Mouse (Mus musculus): ENCODE results near the gene Olfr1371. TPM values are rescaled to one million over a fixed set of nuclear protein-coding genes. Genes with fewer than 3 reads are reported as not detected.
A peak's percentile ranks its signal among the peaks of the same experiment; 100 is the strongest.

Olfr1371 gene
- total RNA-seq (2012; rRNA removed), result not detected in 2 replicates

GRCm38 (mm10) chr11:52213887-52214286 is at the start of gene Olfr1371:
Gene Olfr1371, minus strand, starts transcription at chr11:52213987.
- H3K9ac ChIP-seq (ENCODE audit: insufficient read depth, low read depth, low read length, poor library complexity, severe bottlenecking), result no peak within 1 kb of the TSS
- H3K36me3 ChIP-seq (ENCODE audit: control insufficient read depth, insufficient read depth, low read length, poor library complexity, severe bottlenecking), result no peaks in the 10 kb centered on the region
- no peak for DNase-seq (ENCODE audit: low read depth, low spot score)
- H3K4me3 ChIP-seq (ENCODE audit: insufficient read depth in 1 of 2, low read depth in 1 of 2, low read length in 2 of 2, poor library complexity in 1 of 2, severe bottlenecking in 1 of 2), result no peak within 1 kb of the TSS
- no peak within 1 kb of the TSS for H3K27ac ChIP-seq (ENCODE audit: insufficient read depth, low read depth, low read length, poor library complexity, severe bottlenecking)
- in situ Hi-C loops (cut with MboI; ENCODE audit: low sequenced_read_pairs in 2 of 2, unreplicated experiment in 2 of 2), result no loop called here
- no peaks in the 10 kb centered on the region for H3K9me3 ChIP-seq (ENCODE audit: control insufficient read depth, insufficient read depth, low read depth, low read length)
- TF ChIP-seq ZC3H11A (IDR thresholded peaks at IDR 0.05; ENCODE audit: borderline replicate concordance, low read depth, low read length) (no peak), MAFK (IDR thresholded peaks at IDR 0.05; ENCODE audit: insufficient read depth, low read depth, low read length) (no peak), CHD2 (IDR thresholded peaks at IDR 0.05; ENCODE audit: low read depth, low read length) (no peak), HCFC1 (IDR thresholded peaks at IDR 0.05; ENCODE audit: borderline replicate concordance, insufficient read depth, low read length) (no peak), ZNF384 (IDR thresholded peaks at IDR 0.05; ENCODE audit: low read depth, low read length) (no peak)
- no peaks in the 10 kb centered on the region for H3K4me1 ChIP-seq (ENCODE audit: control insufficient read depth in 2 of 2, insufficient read depth in 2 of 2, low read length in 2 of 2, poor library complexity in 1 of 2)

GRCm38 (mm10) chr11:52262338-52262737 is 48.6 kb upstream of the Olfr1371 start:
- in situ Hi-C loops (cut with MboI; ENCODE audit: low sequenced_read_pairs in 2 of 2, unreplicated experiment in 2 of 2), result no loop called here
- H3K4me3 ChIP-seq (ENCODE audit: insufficient read depth in 1 of 2, low read depth in 1 of 2, low read length in 2 of 2, poor library complexity in 1 of 2, severe bottlenecking in 1 of 2), result no peak overlapping the region
- TF ChIP-seq ZNF384 (IDR thresholded peaks at IDR 0.05; ENCODE audit: low read depth, low read length) (no peak), HCFC1 (IDR thresholded peaks at IDR 0.05; ENCODE audit: borderline replicate concordance, insufficient read depth, low read length) (no peak), MAFK (IDR thresholded peaks at IDR 0.05; ENCODE audit: insufficient read depth, low read depth, low read length) (no peak), ZC3H11A (IDR thresholded peaks at IDR 0.05; ENCODE audit: borderline replicate concordance, low read depth, low read length) (no peak), CHD2 (IDR thresholded peaks at IDR 0.05; ENCODE audit: low read depth, low read length) (no peak)
- peaks cover 30% of the 10 kb centered on the region; the same call in 1 of the 2 replicates for H3K36me3 ChIP-seq (ENCODE audit: control insufficient read depth, insufficient read depth, low read length, poor library complexity, severe bottlenecking)
- no peak for DNase-seq (ENCODE audit: low read depth, low spot score)
- no peak overlapping the region for H3K9ac ChIP-seq (ENCODE audit: insufficient read depth, low read depth, low read length, poor library complexity, severe bottlenecking)
- no peaks in the 10 kb centered on the region for H3K9me3 ChIP-seq (ENCODE audit: control insufficient read depth, insufficient read depth, low read depth, low read length)
- H3K27ac ChIP-seq (ENCODE audit: insufficient read depth, low read depth, low read length, poor library complexity, severe bottlenecking), result no peak overlapping the region
- H3K4me1 ChIP-seq (ENCODE audit: control insufficient read depth in 2 of 2, insufficient read depth in 2 of 2, low read length in 2 of 2, poor library complexity in 1 of 2), result peaks cover 0 to 17% of the 10 kb centered on the region in 2 experiments; a peak in 1 of 4 replicates

GRCm38 (mm10) chr11:52261937-52262336 is 48.1 kb upstream of the Olfr1371 start:
- H3K4me3 ChIP-seq (ENCODE audit: insufficient read depth in 1 of 2, low read depth in 1 of 2, low read length in 2 of 2, poor library complexity in 1 of 2, severe bottlenecking in 1 of 2), result no peak overlapping the region
- H3K27ac ChIP-seq (ENCODE audit: insufficient read depth, low read depth, low read length, poor library complexity, severe bottlenecking), result no peak overlapping the region
- in situ Hi-C loops (cut with MboI; ENCODE audit: low sequenced_read_pairs in 2 of 2, unreplicated experiment in 2 of 2), result no loop called here
- peak; percentile 49 for DNase-seq (ENCODE audit: low read depth, low spot score)
- H3K9me3 ChIP-seq (ENCODE audit: control insufficient read depth, insufficient read depth, low read depth, low read length), result no peaks in the 10 kb centered on the region
- peaks cover 32% of the 10 kb centered on the region; the same call in 1 of the 2 replicates for H3K36me3 ChIP-seq (ENCODE audit: control insufficient read depth, insufficient read depth, low read length, poor library complexity, severe bottlenecking)
- H3K9ac ChIP-seq (ENCODE audit: insufficient read depth, low read depth, low read length, poor library complexity, severe bottlenecking), result no peak overlapping the region
- TF ChIP-seq CHD2 (IDR thresholded peaks at IDR 0.05; ENCODE audit: low read depth, low read length) (no peak), MAFK (IDR thresholded peaks at IDR 0.05; ENCODE audit: insufficient read depth, low read depth, low read length) (peak; percentile 96)
- H3K4me1 ChIP-seq (ENCODE audit: control insufficient read depth in 2 of 2, insufficient read depth in 2 of 2, low read length in 2 of 2, poor library complexity in 1 of 2), result peaks cover 0 to 17% of the 10 kb centered on the region in 2 experiments; a peak in 1 of 4 replicates

- H3K9me3 ChIP-seq (ENCODE audit: control insufficient read depth, insufficient read depth, low read depth, low read length), result no peaks in the 10 kb centered on the region
- no peak overlapping the region for H3K27ac ChIP-seq (ENCODE audit: insufficient read depth, low read depth, low read length, poor library complexity, severe bottlenecking)
- H3K4me3 ChIP-seq (ENCODE audit: insufficient read depth in 1 of 2, low read depth in 1 of 2, low read length in 2 of 2, poor library complexity in 1 of 2, severe bottlenecking in 1 of 2), result no peak overlapping the region
- H3K36me3 ChIP-seq (ENCODE audit: control insufficient read depth, insufficient read depth, low read length, poor library complexity, severe bottlenecking), result peaks cover 37% of the 10 kb centered on the region; the same call in 1 of the 2 replicates
- H3K9ac ChIP-seq (ENCODE audit: insufficient read depth, low read depth, low read length, poor library complexity, severe bottlenecking), result no peak overlapping the region
- in situ Hi-C loops (cut with MboI; ENCODE audit: low sequenced_read_pairs in 2 of 2, unreplicated experiment in 2 of 2), result no loop called here
- peaks cover 0 to 14% of the 10 kb centered on the region in 2 experiments; a peak in 1 of 4 replicates for H3K4me1 ChIP-seq (ENCODE audit: control insufficient read depth in 2 of 2, insufficient read depth in 2 of 2, low read length in 2 of 2, poor library complexity in 1 of 2)
- no peak; the same call in 1 of the 2 replicates for TF ChIP-seq MAFK (IDR thresholded peaks at IDR 0.05; ENCODE audit: insufficient read depth, low read depth, low read length)
- no peak for TF ChIP-seq HCFC1 (IDR thresholded peaks at IDR 0.05; ENCODE audit: borderline replicate concordance, insufficient read depth, low read length)
- TF ChIP-seq CHD2 (IDR thresholded peaks at IDR 0.05; ENCODE audit: low read depth, low read length), result no peak
- no peak for TF ChIP-seq ZC3H11A (IDR thresholded peaks at IDR 0.05; ENCODE audit: borderline replicate concordance, low read depth, low read length)
- TF ChIP-seq ZNF384 (IDR thresholded peaks at IDR 0.05; ENCODE audit: low read depth, low read length), result no peak
- no peak for DNase-seq (ENCODE audit: low read depth, low spot score)
Measured at GRCm38 (mm10) chr11:52260878-52261277, 47.1 kb upstream of the Olfr1371 start.

GRCm38 (mm10) chr11:52258711-52259110 is 44.9 kb upstream of the Olfr1371 start:
- no peak for DNase-seq (ENCODE audit: low read depth, low spot score)
- H3K36me3 ChIP-seq (ENCODE audit: control insufficient read depth, insufficient read depth, low read length, poor library complexity, severe bottlenecking), result peaks cover 41% of the 10 kb centered on the region; the same call in 1 of the 2 replicates
- H3K27ac ChIP-seq (ENCODE audit: insufficient read depth, low read depth, low read length, poor library complexity, severe bottlenecking), result no peak overlapping the region
- no peaks in the 10 kb centered on the region for H3K9me3 ChIP-seq (ENCODE audit: control insufficient read depth, insufficient read depth, low read depth, low read length)
- TF ChIP-seq MAFK (IDR thresholded peaks at IDR 0.05; ENCODE audit: insufficient read depth, low read depth, low read length), result no peak
- no peak for TF ChIP-seq ZNF384 (IDR thresholded peaks at IDR 0.05; ENCODE audit: low read depth, low read length)
- TF ChIP-seq CHD2 (IDR thresholded peaks at IDR 0.05; ENCODE audit: low read depth, low read length), result no peak
- no peak for TF ChIP-seq HCFC1 (IDR thresholded peaks at IDR 0.05; ENCODE audit: borderline replicate concordance, insufficient read depth, low read length)
- no peak for TF ChIP-seq ZC3H11A (IDR thresholded peaks at IDR 0.05; ENCODE audit: borderline replicate concordance, low read depth, low read length)
- no peak overlapping the region for H3K9ac ChIP-seq (ENCODE audit: insufficient read depth, low read depth, low read length, poor library complexity, severe bottlenecking)
- in situ Hi-C loops (cut with MboI; ENCODE audit: low sequenced_read_pairs in 2 of 2, unreplicated experiment in 2 of 2), result loop anchor here in 1 of 2 experiments (10.0 kb wide), 1 partner anchor 86 kb away; no protein-coding TSS in a partner anchor
- peaks cover 0 to 9% of the 10 kb centered on the region in 2 experiments; a peak in 1 of 4 replicates for H3K4me1 ChIP-seq (ENCODE audit: control insufficient read depth in 2 of 2, insufficient read depth in 2 of 2, low read length in 2 of 2, poor library complexity in 1 of 2)
- no peak overlapping the region for H3K4me3 ChIP-seq (ENCODE audit: insufficient read depth in 1 of 2, low read depth in 1 of 2, low read length in 2 of 2, poor library complexity in 1 of 2, severe bottlenecking in 1 of 2)
